Mouse (Mus musculus): ENCODE results near the gene Slc48a1. TPM values are rescaled to one million over a fixed set of nuclear protein-coding genes. Genes with fewer than 3 reads are reported as not detected.

Gene Slc48a1
- polyA plus RNA-seq, 1 experiment from 2014 or later, result 28.1 TPM

DNA sequence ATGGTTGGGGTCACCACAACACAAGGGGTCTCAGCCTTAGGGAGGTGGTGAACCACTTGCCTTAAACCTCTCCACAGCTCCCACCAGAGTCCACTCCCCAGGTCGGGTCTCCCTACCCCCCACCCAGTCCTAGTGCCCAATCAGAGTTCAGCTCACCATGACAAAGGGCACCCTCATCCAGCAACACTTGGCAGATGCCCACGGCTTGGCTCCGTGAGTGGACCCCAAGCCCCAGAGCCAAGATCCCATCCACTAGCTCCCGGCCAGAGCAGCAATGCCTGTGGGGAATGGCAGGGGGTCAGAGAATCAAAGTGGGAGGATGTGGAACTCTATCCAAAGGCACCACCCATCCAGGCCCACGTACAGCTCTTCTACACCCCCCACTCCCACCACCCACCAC is 17.4 kb upstream of the Slc48a1 start:
- Histone ChIP-seq H3K36me3 (ENCODE audit: control insufficient read depth, insufficient read depth, low read length) (no peaks in the 10 kb centered on the region), H3K27ac (ENCODE audit: low read depth, low read length) (no peak overlapping the region), H3K4me3 (ENCODE audit: low read depth, low read length) (no peak overlapping the region), H3K9ac (ENCODE audit: low read depth, low read length) (no peak overlapping the region), H3K4me1 (replicated peaks; ENCODE audit: control insufficient read depth, insufficient read depth, low read length) (peaks cover 6% of the 10 kb centered on the region), H3K27me3 (ENCODE audit: control insufficient read depth, insufficient read depth, low read length) (no peaks in the 10 kb centered on the region; the same call in 1 of the 2 replicates), H3K9me3 (ENCODE audit: control insufficient read depth, low read length) (no peaks in the 10 kb centered on the region), H3K4me2 (replicated peaks; ENCODE audit: low read depth, low read length) (no peak overlapping the region)
- WGBS, result 74% methylated on average over 5 of the region's 5 CpGs
- DNase-seq (ENCODE audit: low spot score) (no peak), ATAC-seq (ENCODE audit: low FRiP score) (no peak)

DNA sequence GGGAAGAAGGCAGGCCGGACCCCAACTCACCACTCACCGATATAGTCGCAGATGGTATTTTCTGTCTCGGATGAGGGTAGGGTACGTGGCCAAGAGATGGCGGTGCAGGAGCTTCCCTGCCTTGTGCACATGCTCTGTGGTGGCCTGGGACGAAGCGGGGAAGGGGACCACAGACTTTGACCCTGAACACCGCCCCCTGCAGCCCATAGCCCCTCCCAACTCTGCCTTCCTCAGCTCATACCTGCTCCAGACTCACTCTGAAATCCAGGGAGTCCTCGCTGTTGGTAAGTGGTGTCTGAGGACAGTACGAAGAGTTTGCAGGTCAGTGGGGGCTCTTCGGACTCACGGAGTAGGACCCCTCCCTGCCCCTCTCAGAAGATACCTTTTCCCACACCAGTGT is 16.9 kb upstream of the Slc48a1 start:
- H3K4me1 ChIP-seq (replicated peaks; ENCODE audit: control insufficient read depth, insufficient read depth, low read length), result peaks cover 9% of the 10 kb centered on the region
- H3K9me3 ChIP-seq (ENCODE audit: control insufficient read depth, low read length), result no peaks in the 10 kb centered on the region
- H3K36me3 ChIP-seq (ENCODE audit: control insufficient read depth, insufficient read depth, low read length), result no peaks in the 10 kb centered on the region
- no peak overlapping the region for H3K27ac ChIP-seq (ENCODE audit: low read depth, low read length)
- no peak overlapping the region for H3K9ac ChIP-seq (ENCODE audit: low read depth, low read length)
- ATAC-seq (ENCODE audit: low FRiP score) (no peak), DNase-seq (ENCODE audit: low spot score) (no peak)
- 38% methylated on average over 13 of the region's 13 CpGs for WGBS
- H3K4me2 ChIP-seq (replicated peaks; ENCODE audit: low read depth, low read length), result no peak overlapping the region
- no peaks in the 10 kb centered on the region; the same call in 1 of the 2 replicates for H3K27me3 ChIP-seq (ENCODE audit: control insufficient read depth, insufficient read depth, low read length)
- no peak overlapping the region for H3K4me3 ChIP-seq (ENCODE audit: low read depth, low read length)

DNA sequence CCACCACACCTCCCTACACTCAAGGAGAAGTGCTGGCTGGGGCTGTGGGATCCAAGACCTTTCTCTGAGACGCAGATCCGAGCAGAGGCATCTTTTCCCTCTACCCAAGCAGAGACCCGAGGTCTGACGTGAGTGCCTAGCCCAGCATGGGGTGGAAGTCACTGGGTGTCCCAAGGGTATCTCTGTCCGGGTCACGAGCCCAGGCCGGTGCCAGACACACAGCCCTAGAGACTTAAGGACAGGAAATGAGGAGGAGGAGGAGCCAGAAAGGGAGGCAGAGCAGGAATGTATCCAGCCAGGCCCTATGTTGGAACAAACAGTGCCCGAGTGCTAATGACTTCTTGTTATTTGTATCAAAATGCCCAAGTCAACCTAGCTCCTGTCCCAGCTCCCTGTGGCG is 15.6 kb upstream of the Slc48a1 start:
- DNase-seq (ENCODE audit: low spot score) (no peak), ATAC-seq (ENCODE audit: low FRiP score) (no peak)
- Histone ChIP-seq H3K9me3 (ENCODE audit: control insufficient read depth, low read length) (no peaks in the 10 kb centered on the region), H3K4me1 (replicated peaks; ENCODE audit: control insufficient read depth, insufficient read depth, low read length) (peaks cover 18% of the 10 kb centered on the region), H3K4me3 (ENCODE audit: low read depth, low read length) (no peak overlapping the region), H3K27ac (ENCODE audit: low read depth, low read length) (no peak overlapping the region), H3K27me3 (ENCODE audit: control insufficient read depth, insufficient read depth, low read length) (peaks cover 12% of the 10 kb centered on the region), H3K4me2 (replicated peaks; ENCODE audit: low read depth, low read length) (no peak overlapping the region), H3K9ac (ENCODE audit: low read depth, low read length) (no peak overlapping the region), H3K36me3 (ENCODE audit: control insufficient read depth, insufficient read depth, low read length) (no peaks in the 10 kb centered on the region)
- 65% methylated on average over 9 of the region's 9 CpGs for WGBS

DNA sequence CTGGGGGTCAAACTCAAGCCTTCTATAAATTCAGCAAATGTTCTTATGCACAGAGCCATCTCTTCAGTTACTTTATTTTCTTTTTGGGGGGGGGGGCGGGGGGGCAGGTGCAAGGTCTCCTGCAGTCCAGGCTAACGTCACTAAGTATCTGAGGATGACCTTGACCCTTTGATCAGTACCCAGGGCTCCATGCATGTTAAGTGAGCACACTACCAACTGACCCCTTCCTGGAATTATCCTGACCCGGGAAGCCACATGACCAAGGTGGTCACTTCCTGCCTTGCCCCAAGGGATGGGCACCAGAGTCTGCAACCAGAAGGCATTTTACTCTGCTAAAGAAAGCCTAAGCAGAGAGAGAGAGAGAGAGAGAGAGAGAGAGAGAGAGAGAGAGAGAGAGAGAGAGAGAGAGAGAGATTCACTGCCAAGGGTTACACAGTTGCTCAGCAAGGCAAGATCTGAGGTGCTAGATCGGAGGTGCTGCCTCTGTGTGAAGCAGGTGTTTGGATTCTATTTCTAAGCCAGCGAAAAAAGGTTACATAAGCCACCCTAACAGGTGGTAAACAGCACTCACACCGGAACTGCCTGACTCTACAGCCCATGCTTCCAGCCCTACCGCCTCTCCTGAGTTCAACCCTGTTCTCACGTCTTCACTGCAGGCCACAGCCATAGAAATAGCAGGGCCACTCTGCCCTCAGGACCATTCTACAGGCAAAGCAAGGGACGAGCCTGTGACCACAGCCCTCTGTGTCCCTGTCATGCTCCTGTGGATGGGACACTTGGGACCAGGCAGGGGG is 14.9 kb upstream of the Slc48a1 start:
- Histone ChIP-seq H3K27ac (ENCODE audit: low read depth, low read length) (no peak overlapping the region), H3K36me3 (ENCODE audit: control insufficient read depth, insufficient read depth, low read length) (no peaks in the 10 kb centered on the region), H3K4me2 (replicated peaks; ENCODE audit: low read depth, low read length) (no peak overlapping the region), H3K4me3 (ENCODE audit: low read depth, low read length) (no peak overlapping the region), H3K27me3 (ENCODE audit: control insufficient read depth, insufficient read depth, low read length) (peaks cover 18% of the 10 kb centered on the region), H3K9ac (ENCODE audit: low read depth, low read length) (no peak overlapping the region), H3K4me1 (replicated peaks; ENCODE audit: control insufficient read depth, insufficient read depth, low read length) (peaks cover 18% of the 10 kb centered on the region), H3K9me3 (ENCODE audit: control insufficient read depth, low read length) (no peaks in the 10 kb centered on the region)
- 63% methylated on average over 9 of the region's 9 CpGs for WGBS
- ATAC-seq (ENCODE audit: low FRiP score) (no peak), DNase-seq (ENCODE audit: low spot score) (no peak)

DNA sequence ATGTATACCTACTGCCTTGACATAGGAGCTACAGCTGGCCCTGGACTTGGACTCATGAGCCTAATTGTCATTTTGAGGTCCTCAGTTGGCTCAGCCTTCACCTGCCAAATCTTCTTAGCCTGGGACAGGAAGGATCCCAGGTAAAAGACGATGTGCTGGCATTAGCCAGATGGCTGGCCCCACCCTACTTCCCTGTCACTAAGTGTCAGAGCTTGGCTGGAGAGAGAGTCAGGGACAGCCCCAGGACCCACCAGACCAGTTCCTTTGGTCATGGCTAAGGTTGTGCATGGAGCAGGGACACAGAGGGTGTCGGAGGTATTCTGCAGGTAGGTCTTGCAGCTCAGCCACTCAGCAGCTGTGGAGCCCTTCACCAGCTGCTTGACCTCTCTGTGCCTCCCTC is 13.8 kb upstream of the Slc48a1 start:
- no peak overlapping the region for H3K9ac ChIP-seq (ENCODE audit: low read depth, low read length)
- no peak overlapping the region for H3K4me2 ChIP-seq (replicated peaks; ENCODE audit: low read depth, low read length)
- H3K4me1 ChIP-seq (replicated peaks; ENCODE audit: control insufficient read depth, insufficient read depth, low read length), result peaks cover 18% of the 10 kb centered on the region
- H3K27ac ChIP-seq (ENCODE audit: low read depth, low read length), result no peak overlapping the region
- WGBS, result 85% methylated on average over 2 of the region's 2 CpGs
- H3K36me3 ChIP-seq (ENCODE audit: control insufficient read depth, insufficient read depth, low read length), result no peaks in the 10 kb centered on the region
- peaks cover 25% of the 10 kb centered on the region for H3K27me3 ChIP-seq (ENCODE audit: control insufficient read depth, insufficient read depth, low read length)
- no peaks in the 10 kb centered on the region for H3K9me3 ChIP-seq (ENCODE audit: control insufficient read depth, low read length)
- H3K4me3 ChIP-seq (ENCODE audit: low read depth, low read length), result no peak overlapping the region
- DNase-seq (ENCODE audit: low spot score) (no peak), ATAC-seq (ENCODE audit: low FRiP score) (no peak)

DNA sequence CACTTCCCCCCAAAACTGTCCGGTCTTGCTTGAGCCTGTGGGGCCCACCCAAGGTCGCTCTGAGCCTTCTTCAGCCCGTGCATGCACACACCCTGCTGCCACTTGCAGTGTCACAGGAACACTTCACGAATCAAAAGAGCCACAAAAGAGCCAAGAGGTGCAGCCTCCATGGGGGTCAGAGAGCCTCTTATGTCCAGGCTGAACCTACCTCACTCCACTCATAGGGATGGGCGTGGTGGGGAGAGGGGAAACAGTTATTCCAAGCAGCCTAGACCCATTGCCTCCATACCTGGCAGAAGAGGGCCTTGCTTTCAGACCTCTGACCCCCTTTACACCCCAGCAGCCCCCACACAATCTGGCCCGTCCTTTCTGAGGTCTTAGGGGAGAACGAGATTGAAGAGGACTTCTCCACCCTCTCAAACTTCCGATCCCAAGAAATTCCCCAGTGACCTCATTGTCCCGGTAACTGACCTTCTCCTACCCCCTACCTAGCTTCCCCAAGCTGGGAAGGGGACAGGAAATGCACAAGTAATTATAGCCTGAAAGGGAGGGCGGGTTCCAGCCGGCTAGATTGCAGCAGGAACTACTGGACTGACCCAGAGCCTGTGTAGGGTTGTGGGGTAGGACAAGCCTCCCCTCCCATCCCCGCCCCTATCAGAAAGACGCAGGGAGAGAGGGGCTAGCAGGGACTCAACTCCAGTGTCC is 13.1 kb upstream of the Slc48a1 start:
- WGBS, result 31% methylated on average over 13 of the region's 13 CpGs
- DNase-seq (ENCODE audit: low spot score) (no peak), ATAC-seq (ENCODE audit: low FRiP score) (no peak)
- H3K36me3 ChIP-seq (ENCODE audit: control insufficient read depth, insufficient read depth, low read length), result no peaks in the 10 kb centered on the region
- no peak overlapping the region for H3K4me3 ChIP-seq (ENCODE audit: low read depth, low read length)
- peaks cover 25% of the 10 kb centered on the region for H3K27me3 ChIP-seq (ENCODE audit: control insufficient read depth, insufficient read depth, low read length)
- peaks cover 18% of the 10 kb centered on the region for H3K4me1 ChIP-seq (replicated peaks; ENCODE audit: control insufficient read depth, insufficient read depth, low read length)
- H3K9ac ChIP-seq (ENCODE audit: low read depth, low read length), result no peak overlapping the region
- no peak overlapping the region for H3K4me2 ChIP-seq (replicated peaks; ENCODE audit: low read depth, low read length)
- H3K27ac ChIP-seq (ENCODE audit: low read depth, low read length), result no peak overlapping the region
- H3K9me3 ChIP-seq (ENCODE audit: control insufficient read depth, low read length), result no peaks in the 10 kb centered on the region

DNA sequence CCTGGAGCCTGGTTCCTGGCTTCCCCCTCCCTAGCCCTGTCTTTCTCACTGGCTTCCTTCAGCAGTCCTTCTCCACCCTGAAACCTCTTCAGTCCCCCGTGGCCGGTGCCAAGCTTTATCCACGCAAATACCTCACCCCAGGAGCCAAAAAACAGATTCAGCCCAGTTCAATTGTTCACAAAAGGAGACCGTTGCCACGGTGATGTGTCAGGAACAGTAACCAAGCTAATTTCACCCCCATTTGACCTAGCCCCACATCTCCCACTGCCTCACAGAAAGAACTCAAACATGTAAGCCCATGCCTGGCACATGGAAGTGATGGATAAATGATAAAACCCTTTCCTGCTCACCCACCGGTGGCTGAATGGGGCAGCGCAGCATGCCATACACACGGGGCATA is 12.1 kb upstream of the Slc48a1 start:
- peak overlapping the region; percentile 86; the same call in 1 of the 2 replicates for H3K4me2 ChIP-seq (replicated peaks; ENCODE audit: low read depth, low read length)
- H3K9ac ChIP-seq (ENCODE audit: low read depth, low read length), result peak overlapping the region; percentile 23; the same call in 1 of the 2 replicates
- H3K27ac ChIP-seq (ENCODE audit: low read depth, low read length), result peak overlapping the region; percentile 27
- H3K4me3 ChIP-seq (ENCODE audit: low read depth, low read length), result peak overlapping the region; percentile 40; the same call in 1 of the 2 replicates
- DNase-seq (ENCODE audit: low spot score), result peak; percentile 64
- ATAC-seq (ENCODE audit: low FRiP score), result peak; percentile 32
- no peaks in the 10 kb centered on the region for H3K36me3 ChIP-seq (ENCODE audit: control insufficient read depth, insufficient read depth, low read length)
- peaks cover 18% of the 10 kb centered on the region for H3K4me1 ChIP-seq (replicated peaks; ENCODE audit: control insufficient read depth, insufficient read depth, low read length)
- WGBS, result 13% methylated on average over 8 of the region's 8 CpGs
- H3K27me3 ChIP-seq (ENCODE audit: control insufficient read depth, insufficient read depth, low read length), result peaks cover 25% of the 10 kb centered on the region
- H3K9me3 ChIP-seq (ENCODE audit: control insufficient read depth, low read length), result no peaks in the 10 kb centered on the region

DNA sequence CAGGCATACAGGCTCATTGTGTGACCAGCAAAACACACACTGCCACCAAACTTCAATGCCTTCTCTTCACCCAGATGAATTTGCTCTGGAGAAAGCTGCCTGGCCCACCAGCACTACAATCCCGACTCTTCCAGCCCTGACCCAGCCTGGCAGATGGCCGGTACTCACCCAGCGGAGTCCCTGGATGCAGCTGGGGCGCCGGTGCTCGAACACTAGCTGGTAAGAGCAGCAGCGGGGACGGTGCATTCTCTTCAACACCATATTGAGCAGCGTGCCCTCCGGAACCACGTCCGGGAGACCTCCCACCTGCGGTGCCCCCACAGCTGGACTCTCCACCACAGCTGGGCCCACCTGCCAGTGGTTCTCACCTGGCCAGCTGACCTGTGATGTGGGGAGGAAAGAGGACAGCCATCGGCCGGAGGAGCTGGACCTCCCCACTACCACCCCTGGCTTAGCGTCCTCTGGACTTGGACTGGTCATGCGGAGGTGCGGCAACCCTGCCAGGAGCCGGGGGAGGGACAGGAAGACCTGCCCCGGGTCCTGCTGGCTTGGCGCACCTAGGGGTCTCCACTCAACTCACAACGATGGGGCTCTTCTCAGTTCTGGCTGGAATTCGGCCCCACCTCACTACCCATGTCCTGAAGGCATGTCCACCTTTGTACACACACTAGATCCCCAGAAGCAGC is 11.6 kb upstream of the Slc48a1 start:
- Histone ChIP-seq H3K4me1 (replicated peaks; ENCODE audit: control insufficient read depth, insufficient read depth, low read length) (peaks cover 18% of the 10 kb centered on the region), H3K27ac (ENCODE audit: low read depth, low read length) (peak overlapping the region; percentile 27; the same call in 1 of the 2 replicates), H3K27me3 (ENCODE audit: control insufficient read depth, insufficient read depth, low read length) (peaks cover 25% of the 10 kb centered on the region), H3K4me3 (ENCODE audit: low read depth, low read length) (peak overlapping the region; percentile 40), H3K36me3 (ENCODE audit: control insufficient read depth, insufficient read depth, low read length) (no peaks in the 10 kb centered on the region), H3K9ac (ENCODE audit: low read depth, low read length) (peak overlapping the region; percentile 57; the same call in 1 of the 2 replicates), H3K9me3 (ENCODE audit: control insufficient read depth, low read length) (no peaks in the 10 kb centered on the region), H3K4me2 (replicated peaks; ENCODE audit: low read depth, low read length) (peak overlapping the region; percentile 86)
- ATAC-seq (ENCODE audit: low FRiP score), result peak; percentile 37
- peak; percentile 43 for DNase-seq (ENCODE audit: low spot score)
- WGBS, result 6% methylated on average over 23 of the region's 23 CpGs
